Mouse (Mus musculus) neural tube, embryonic 15.5 days (tissue): Measurements from ENCODE around the gene Cdc27. TPM values are rescaled to one million over a fixed set of nuclear protein-coding genes. Genes with fewer than 3 reads are reported as not detected.

Experiments used
- ATAC-seq: fragments of 200-750 bp; cut with Nextera tagmentation; 2 replicates; pipeline ENCODE4 v1.8.0; 2017; ENCODE audit warnings: mild to moderate bottlenecking, moderate TSS enrichment, moderate library complexity; ENCODE audit not compliant: low FRiP score
- H3K27ac ChIP-seq: fragments of 300-500 bp; sonication (generic); replicated peaks from 2 replicates; pipeline ENCODE4 v1.5.1; 2015; ENCODE audit warnings: mild to moderate bottlenecking, inconsistent platforms
- H3K27me3 ChIP-seq: fragments of 300-500 bp; sonication (generic); replicated peaks from 2 replicates; pipeline ENCODE4 v1.6.1; 2015; ENCODE audit warnings: inconsistent platforms
- H3K36me3 ChIP-seq: fragments of 300-500 bp; sonication (generic); 2 replicates; pipeline ENCODE4 v1.6.1; 2015; ENCODE audit warnings: inconsistent platforms
- H3K4me1 ChIP-seq: fragments of 300-500 bp; sonication (generic); 2 replicates; pipeline ENCODE4 v1.6.1; 2015; ENCODE audit warnings: inconsistent platforms
- H3K4me2 ChIP-seq: fragments of 300-500 bp; sonication (generic); 2 replicates; pipeline ENCODE4 v1.6.1; 2015; ENCODE audit warnings: inconsistent platforms, mild to moderate bottlenecking, moderate library complexity
- H3K4me3 ChIP-seq: fragments of 300-500 bp; sonication (generic); replicated peaks from 2 replicates; pipeline ENCODE4 v1.5.1; 2015; ENCODE audit warnings: mild to moderate bottlenecking, inconsistent platforms
- H3K9ac ChIP-seq: fragments of 300-500 bp; sonication (generic); replicated peaks from 2 replicates; pipeline ENCODE4 v1.6.1; 2015; ENCODE audit warnings: mild to moderate bottlenecking, inconsistent platforms
- H3K9me3 ChIP-seq: fragments of 300-500 bp; sonication (generic); replicated peaks from 2 replicates; pipeline ENCODE4 v1.6.1; 2016; ENCODE audit warnings: inconsistent platforms
- WGBS: fragments of 180-500 bp; shearing (Covaris S2); methylation state at CpG from one replicate; pipeline ENCODE4 v1.1.7; 2015; ENCODE audit warnings: mixed read lengths; 5-methylcytosine and 5-hydroxymethylcytosine counted together
- polyA plus RNA-seq: library from polyadenylated mRNA; unstranded; fragments of >200 nt; fragmentation: Nextera tagmentation; extraction: Ambion mirVana; gene quantifications from 2 replicates; pipeline ENCODE4 v1.2.1, GENCODE M21; 2015

The Cdc27 gene
- polyA plus RNA-seq, 1 experiment from 2014 or later, result 34.8 TPM

- ATAC-seq, result peak; percentile 100
- Histone ChIP-seq H3K4me1 (peaks cover 32% of the 10 kb centered on the region), H3K27ac (peak overlapping the region; percentile 80), H3K4me3 (peak overlapping the region; percentile 73), H3K27me3 (no peaks in the 10 kb centered on the region), H3K9ac (peak overlapping the region; percentile 83), H3K9me3 (no peaks in the 10 kb centered on the region), H3K4me2 (peak overlapping the region; percentile 83), H3K36me3 (no peaks in the 10 kb centered on the region)
- WGBS, result under 1% methylated on average over 18 of the region's 19 CpGs
Measured at GRCm38 (mm10) chr11:104469371-104469835, 81.0 kb downstream of the Cdc27 start.

- peak within 1 kb of the TSS; percentile 80 for H3K27ac ChIP-seq
- H3K9me3 ChIP-seq, result no peaks in the 10 kb centered on the region
- H3K27me3 ChIP-seq, result no peaks in the 10 kb centered on the region
- H3K4me3 ChIP-seq, result peak within 1 kb of the TSS; percentile 73
- ATAC-seq, result peak; percentile 70
- peak within 1 kb of the TSS; percentile 83 for H3K9ac ChIP-seq
- WGBS, result under 1% methylated on average over 47 of the region's 69 CpGs
- H3K36me3 ChIP-seq, result no peaks in the 10 kb centered on the region
- peak within 1 kb of the TSS; percentile 83 for H3K4me2 ChIP-seq
- H3K4me1 ChIP-seq, result peaks cover 37% of the 10 kb centered on the region
Measured at GRCm38 (mm10) chr11:104468751-104469268, 81.6 kb downstream of the Cdc27 start, which contains the start of gene Kansl1. Kansl1 (minus strand) TSS chr11:104468861.

- H3K9ac ChIP-seq, result no peak overlapping the region
- H3K4me2 ChIP-seq, result peak overlapping the region; percentile 22
- no peaks in the 10 kb centered on the region for H3K27me3 ChIP-seq
- 86% methylated on average over 5 of the region's 5 CpGs for WGBS
- no peak overlapping the region for H3K27ac ChIP-seq
- H3K9me3 ChIP-seq, result no peaks in the 10 kb centered on the region
- H3K4me3 ChIP-seq, result no peak overlapping the region
- H3K4me1 ChIP-seq, result peaks cover 43% of the 10 kb centered on the region
- H3K36me3 ChIP-seq, result no peaks in the 10 kb centered on the region
- no peak for ATAC-seq
Measured at GRCm38 (mm10) chr11:104467698-104468097, 82.7 kb downstream of the Cdc27 start.

GRCm38 (mm10) chr11:104461551-104461950 is 88.9 kb downstream of the Cdc27 start:
- H3K36me3 ChIP-seq, result no peaks in the 10 kb centered on the region
- H3K4me3 ChIP-seq, result no peak overlapping the region
- H3K9me3 ChIP-seq, result no peaks in the 10 kb centered on the region
- no peak overlapping the region for H3K4me2 ChIP-seq
- no peak overlapping the region for H3K27ac ChIP-seq
- H3K9ac ChIP-seq, result no peak overlapping the region
- H3K4me1 ChIP-seq, result peaks cover 24% of the 10 kb centered on the region
- no peaks in the 10 kb centered on the region for H3K27me3 ChIP-seq
- ATAC-seq, result no peak

- H3K36me3 ChIP-seq, result no peaks in the 10 kb centered on the region
- 97% methylated on average over 2 of the region's 2 CpGs for WGBS
- no peak overlapping the region for H3K27ac ChIP-seq
- H3K27me3 ChIP-seq, result no peaks in the 10 kb centered on the region
- H3K9ac ChIP-seq, result no peak overlapping the region
- ATAC-seq, result no peak
- H3K4me1 ChIP-seq, result peaks cover 14% of the 10 kb centered on the region; the same call in 1 of the 2 replicates
- H3K9me3 ChIP-seq, result no peaks in the 10 kb centered on the region
- H3K4me3 ChIP-seq, result no peak overlapping the region
- no peak overlapping the region for H3K4me2 ChIP-seq
Measured at GRCm38 (mm10) chr11:104459671-104460070, 90.7 kb downstream of the Cdc27 start.

GRCm38 (mm10) chr11:104458507-104458906 is 91.9 kb downstream of the Cdc27 start:
- no peaks in the 10 kb centered on the region for H3K27me3 ChIP-seq
- no peak overlapping the region for H3K27ac ChIP-seq
- 0 out of 2 replicates have a peak, but pooled peaks cover 3% of the 10 kb centered on the region for H3K4me1 ChIP-seq
- WGBS, result 86% methylated on average over 2 of the region's 2 CpGs
- no peak for ATAC-seq
- H3K4me2 ChIP-seq, result no peak overlapping the region
- no peaks in the 10 kb centered on the region for H3K9me3 ChIP-seq
- H3K4me3 ChIP-seq, result no peak overlapping the region
- H3K9ac ChIP-seq, result no peak overlapping the region
- H3K36me3 ChIP-seq, result no peaks in the 10 kb centered on the region

Other genes starting within 250 kb of the Cdc27 start
- 23.1 and 23.3 TPM in 2 replicates for gene Kansl1, start 81.8 kb downstream of the Cdc27 start, polyA plus RNA-seq
- gene Myl4, start within 50 bp of the Cdc27 start, polyA plus RNA-seq, result 16.2 and 19.5 TPM in 2 replicates
- gene Itgb3, start 57.4 kb upstream of the Cdc27 start, polyA plus RNA-seq, result 1.9 and 2.4 TPM in 2 replicates
- gene Gm11639, start 135.1 kb upstream of the Cdc27 start, polyA plus RNA-seq, result 0.23 and 0.31 TPM in 2 replicates